Mouse (Mus musculus) liver, embryonic 15.5 days (tissue): ENCODE results near the gene Gm5105. TPM values are rescaled to one million over a fixed set of nuclear protein-coding genes. Genes with fewer than 3 reads are reported as not detected.

Source experiments
- ATAC-seq: fragments of 200-750 bp; cut with Nextera tagmentation; 2 replicates; pipeline ENCODE4 v1.8.0; 2017; ENCODE audit warnings: moderate number of reproducible peaks, mild to moderate bottlenecking, moderate library complexity; ENCODE audit not compliant: insufficient read depth
- H3K27ac ChIP-seq: fragments of 300-500 bp; sonication (generic); replicated peaks from 2 replicates; pipeline ENCODE4 v1.5.1; 2015; ENCODE audit warnings: mild to moderate bottlenecking, inconsistent platforms
- H3K27me3 ChIP-seq: fragments of 300-500 bp; sonication (generic); 2 replicates; pipeline ENCODE4 v1.6.1; 2015; ENCODE audit warnings: mild to moderate bottlenecking, inconsistent platforms
- H3K36me3 ChIP-seq: fragments of 300-500 bp; sonication (generic); replicated peaks from 2 replicates; pipeline ENCODE4 v1.6.1; 2015; ENCODE audit warnings: moderate library complexity, mild to moderate bottlenecking, inconsistent platforms
- H3K4me1 ChIP-seq: fragments of 300-500 bp; sonication (generic); replicated peaks from 2 replicates; pipeline ENCODE4 v1.6.1; 2015; ENCODE audit warnings: inconsistent platforms
- H3K4me2 ChIP-seq: fragments of 300-500 bp; sonication (generic); 2 replicates; pipeline ENCODE4 v1.6.1; 2015; ENCODE audit warnings: moderate library complexity, mild to moderate bottlenecking, inconsistent platforms
- H3K4me3 ChIP-seq: fragments of 300-500 bp; sonication (generic); replicated peaks from 2 replicates; pipeline ENCODE4 v1.5.1; 2015; ENCODE audit warnings: mild to moderate bottlenecking, inconsistent platforms
- H3K9ac ChIP-seq: fragments of 300-500 bp; sonication (generic); 2 replicates; pipeline ENCODE4 v1.6.1; 2015; ENCODE audit warnings: moderate library complexity, mild to moderate bottlenecking, inconsistent platforms
- H3K9me3 ChIP-seq: fragments of 300-500 bp; sonication (generic); replicated peaks from 2 replicates; pipeline ENCODE4 v1.6.1; 2016; ENCODE audit warnings: inconsistent platforms
- WGBS: fragments of 180-500 bp; shearing (Covaris S2); methylation state at CpG from one replicate; pipeline ENCODE4 v1.1.7; 2015; ENCODE audit warnings: mixed read lengths; ENCODE audit not compliant: insufficient replicate concordance; 5-methylcytosine and 5-hydroxymethylcytosine counted together
- polyA plus RNA-seq: library from polyadenylated mRNA; unstranded; fragments of >200 nt; fragmentation: Nextera tagmentation; extraction: Ambion mirVana; gene quantifications from 2 replicates; pipeline ENCODE4 v1.2.1, GENCODE M21; 2015

Gene Gm5105
- polyA plus RNA-seq, 1 experiment from 2014 or later, result 0.09 TPM

GRCm38 (mm10) chr3:138066348-138066856 lies 786 bp downstream of the Gm5105 start:
- Histone ChIP-seq H3K27me3 (no peaks in the 10 kb centered on the region), H3K27ac (no peak overlapping the region), H3K36me3 (no peaks in the 10 kb centered on the region), H3K4me3 (no peak overlapping the region), H3K4me1 (no peaks in the 10 kb centered on the region), H3K9ac (no peak overlapping the region), H3K4me2 (no peak overlapping the region), H3K9me3 (no peaks in the 10 kb centered on the region)
- WGBS, result 74% methylated on average over 20 of the region's 20 CpGs
- no peak for ATAC-seq

GRCm38 (mm10) chr3:138065930-138066329 lies 1.3 kb downstream of the Gm5105 start:
- no peak overlapping the region for H3K4me3 ChIP-seq
- WGBS, result 76% methylated on average over 16 of the region's 16 CpGs
- no peaks in the 10 kb centered on the region for H3K4me1 ChIP-seq
- H3K27ac ChIP-seq, result no peak overlapping the region
- H3K36me3 ChIP-seq, result no peaks in the 10 kb centered on the region
- no peak overlapping the region for H3K4me2 ChIP-seq
- H3K9ac ChIP-seq, result no peak overlapping the region
- no peaks in the 10 kb centered on the region for H3K27me3 ChIP-seq
- no peaks in the 10 kb centered on the region for H3K9me3 ChIP-seq
- no peak for ATAC-seq

GRCm38 (mm10) chr3:138064732-138065645 lies 2.2 kb downstream of the Gm5105 start, which contains the start of gene 1110002E22Rik:
Gene 1110002E22Rik, plus strand, starts transcription at chr3:138065052.
- H3K4me1 ChIP-seq, result no peaks in the 10 kb centered on the region
- H3K36me3 ChIP-seq, result no peaks in the 10 kb centered on the region
- no peak within 1 kb of the TSS for H3K4me3 ChIP-seq
- no peak within 1 kb of the TSS for H3K9ac ChIP-seq
- H3K27me3 ChIP-seq, result no peaks in the 10 kb centered on the region
- no peak within 1 kb of the TSS for H3K4me2 ChIP-seq
- 69% methylated on average over 33 of the region's 33 CpGs for WGBS
- no peaks in the 10 kb centered on the region for H3K9me3 ChIP-seq
- no peak within 1 kb of the TSS for H3K27ac ChIP-seq
- no peak for ATAC-seq

- Histone ChIP-seq H3K27ac (no peak overlapping the region), H3K9me3 (no peaks in the 10 kb centered on the region), H3K36me3 (no peaks in the 10 kb centered on the region), H3K27me3 (no peaks in the 10 kb centered on the region), H3K4me3 (no peak overlapping the region), H3K4me2 (no peak overlapping the region), H3K9ac (no peak overlapping the region), H3K4me1 (no peaks in the 10 kb centered on the region)
- no peak for ATAC-seq
- WGBS, result 55% methylated on average over 14 of the region's 14 CpGs
These were observed 3.4 kb downstream of the Gm5105 start for GRCm38 (mm10) chr3:138063731-138064329.

GRCm38 (mm10) chr3:138062673-138063072 lies 4.5 kb downstream of the Gm5105 start:
- 57% methylated on average over 4 of the region's 4 CpGs for WGBS

GRCm38 (mm10) chr3:138061205-138061911 lies 5.8 kb downstream of the Gm5105 start:
- no peaks in the 10 kb centered on the region for H3K9me3 ChIP-seq
- no peak overlapping the region for H3K27ac ChIP-seq
- no peak overlapping the region for H3K4me2 ChIP-seq
- no peaks in the 10 kb centered on the region for H3K4me1 ChIP-seq
- no peaks in the 10 kb centered on the region for H3K27me3 ChIP-seq
- no peak overlapping the region for H3K9ac ChIP-seq
- H3K4me3 ChIP-seq, result no peak overlapping the region
- WGBS, result 31% methylated on average over 9 of the region's 9 CpGs
- no peak for ATAC-seq
- no peaks in the 10 kb centered on the region for H3K36me3 ChIP-seq

More at GRCm38 (mm10) chr3:138062673-138063072, 4.5 kb downstream of the Gm5105 start:
- Histone ChIP-seq H3K9me3 (no peaks in the 10 kb centered on the region), H3K27me3 (no peaks in the 10 kb centered on the region), H3K4me1 (no peaks in the 10 kb centered on the region), H3K36me3 (no peaks in the 10 kb centered on the region), H3K9ac (no peak overlapping the region), H3K4me3 (no peak overlapping the region), H3K4me2 (no peak overlapping the region), H3K27ac (no peak overlapping the region)
- no peak for ATAC-seq

GRCm38 (mm10) chr3:138060429-138060828 lies 6.8 kb downstream of the Gm5105 start:
- Histone ChIP-seq H3K27me3 (no peaks in the 10 kb centered on the region), H3K9me3 (no peaks in the 10 kb centered on the region), H3K4me3 (no peak overlapping the region), H3K27ac (no peak overlapping the region), H3K4me2 (no peak overlapping the region), H3K9ac (no peak overlapping the region), H3K36me3 (no peaks in the 10 kb centered on the region), H3K4me1 (no peaks in the 10 kb centered on the region)
- no peak for ATAC-seq
- WGBS, result 42% methylated on average over 7 of the region's 7 CpGs

GRCm38 (mm10) chr3:138058226-138058625 lies 9.0 kb downstream of the Gm5105 start:
- H3K9ac ChIP-seq, result no peak overlapping the region
- no peak overlapping the region for H3K4me2 ChIP-seq
- ATAC-seq, result no peak
- H3K27me3 ChIP-seq, result no peaks in the 10 kb centered on the region
- H3K4me3 ChIP-seq, result no peak overlapping the region
- no peaks in the 10 kb centered on the region for H3K9me3 ChIP-seq
- peaks cover 2% of the 10 kb centered on the region; the same call in 1 of the 2 replicates for H3K4me1 ChIP-seq
- WGBS, result 49% methylated on average over 4 of the region's 4 CpGs
- H3K27ac ChIP-seq, result no peak overlapping the region
- H3K36me3 ChIP-seq, result no peaks in the 10 kb centered on the region

- 62% methylated on average over 7 of the region's 7 CpGs for WGBS
- no peaks in the 10 kb centered on the region for H3K9me3 ChIP-seq
- H3K9ac ChIP-seq, result no peak overlapping the region
- H3K4me3 ChIP-seq, result no peak overlapping the region
- H3K36me3 ChIP-seq, result no peaks in the 10 kb centered on the region
- no peaks in the 10 kb centered on the region for H3K27me3 ChIP-seq
- no peak overlapping the region for H3K27ac ChIP-seq
- no peak for ATAC-seq
- peaks cover 2% of the 10 kb centered on the region; the same call in 1 of the 2 replicates for H3K4me1 ChIP-seq
- H3K4me2 ChIP-seq, result no peak overlapping the region
These were observed 10.2 kb downstream of the Gm5105 start for GRCm38 (mm10) chr3:138056976-138057375.

- Histone ChIP-seq H3K4me1 (peaks cover 2% of the 10 kb centered on the region; the same call in 1 of the 2 replicates), H3K4me2 (no peak overlapping the region), H3K27me3 (no peaks in the 10 kb centered on the region), H3K36me3 (no peaks in the 10 kb centered on the region), H3K9ac (no peak overlapping the region), H3K4me3 (no peak overlapping the region), H3K9me3 (no peaks in the 10 kb centered on the region), H3K27ac (no peak overlapping the region)
- ATAC-seq, result no peak
- 30% methylated on average over 4 of the region's 4 CpGs for WGBS
These were observed 13.2 kb downstream of the Gm5105 start for GRCm38 (mm10) chr3:138053969-138054368.

- no peak overlapping the region for H3K9ac ChIP-seq
- peaks cover 2% of the 10 kb centered on the region; the same call in 1 of the 2 replicates for H3K4me1 ChIP-seq
- no peaks in the 10 kb centered on the region for H3K36me3 ChIP-seq
- H3K27ac ChIP-seq, result no peak overlapping the region
- H3K27me3 ChIP-seq, result no peaks in the 10 kb centered on the region
- H3K9me3 ChIP-seq, result no peaks in the 10 kb centered on the region
- no peak overlapping the region for H3K4me2 ChIP-seq
- H3K4me3 ChIP-seq, result no peak overlapping the region
- WGBS, result 40% methylated on average over 3 of the region's 3 CpGs
- no peak for ATAC-seq
These were observed 15.8 kb downstream of the Gm5105 start for GRCm38 (mm10) chr3:138051431-138051830.
